Mouse (Mus musculus) heart, adult 18-20 months (tissue): ENCODE results near the gene Dido1. TPM values are rescaled to one million over a fixed set of nuclear protein-coding genes. Genes with fewer than 3 reads are reported as not detected.

ENCODE experiments used
- DNase-seq, 2 experiments: peaks; one replicate each; pipeline ENCODE4 v3.0.0; 2021 to 2022; ENCODE audit warnings: mixed read lengths in 1 of 2
- total RNA-seq, 2 experiments: library from RNA; stranded (reverse); gene quantifications; 2 replicates each; pipeline ENCODE4 v1.2.3; 2021

Gene Dido1
- total RNA-seq, 2 experiments from 2014 or later, result 25.8 to 29.9 TPM

DNA sequence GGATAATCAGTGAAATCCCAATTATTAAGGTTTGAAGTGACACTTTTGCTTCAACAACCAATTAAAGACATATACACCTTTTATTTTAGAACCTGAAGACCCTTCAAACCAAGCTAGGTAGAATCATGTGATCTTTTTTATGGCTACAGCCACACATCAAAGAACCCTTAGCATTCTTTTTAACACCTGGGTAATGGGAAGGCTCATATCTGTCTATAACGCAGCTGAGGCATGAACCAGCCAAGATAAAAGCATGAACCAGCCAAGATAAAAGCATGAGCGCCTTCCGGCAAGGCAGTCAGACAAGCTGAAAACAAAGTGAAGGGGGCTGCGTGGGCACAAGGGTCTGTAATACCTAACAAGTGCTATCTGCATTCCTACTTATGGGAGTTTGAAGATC is 25.8 kb downstream of the Dido1 start:
- no peak for DNase-seq

GRCm38 (mm10) chr2:180683524-180683923 is 26.3 kb downstream of the Dido1 start:
- DNase-seq, result no peak

DNA sequence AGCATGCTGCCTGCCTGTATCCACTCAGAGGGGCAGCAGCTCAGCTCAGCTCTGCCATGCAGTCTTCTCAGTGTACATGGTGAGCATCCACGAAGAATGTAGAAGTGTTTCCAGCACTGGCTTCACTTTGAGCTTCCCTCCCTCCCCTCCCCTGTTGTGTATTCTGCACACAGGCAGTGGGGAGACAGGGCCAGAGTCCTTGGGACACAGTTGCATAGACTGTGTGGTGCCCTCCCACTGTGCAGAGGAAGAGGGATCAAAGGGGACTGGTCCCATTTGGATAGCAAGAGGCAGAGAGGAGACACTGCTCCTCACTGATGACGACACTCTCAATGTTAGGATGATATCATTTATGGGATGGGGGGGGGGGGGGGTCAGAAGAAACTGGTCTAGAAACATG is 28.6 kb downstream of the Dido1 start:
- no peak for DNase-seq

GRCm38 (mm10) chr2:180678609-180679140 is 31.1 kb downstream of the Dido1 start:
- peak; percentile 69 to 89 for DNase-seq

DNA sequence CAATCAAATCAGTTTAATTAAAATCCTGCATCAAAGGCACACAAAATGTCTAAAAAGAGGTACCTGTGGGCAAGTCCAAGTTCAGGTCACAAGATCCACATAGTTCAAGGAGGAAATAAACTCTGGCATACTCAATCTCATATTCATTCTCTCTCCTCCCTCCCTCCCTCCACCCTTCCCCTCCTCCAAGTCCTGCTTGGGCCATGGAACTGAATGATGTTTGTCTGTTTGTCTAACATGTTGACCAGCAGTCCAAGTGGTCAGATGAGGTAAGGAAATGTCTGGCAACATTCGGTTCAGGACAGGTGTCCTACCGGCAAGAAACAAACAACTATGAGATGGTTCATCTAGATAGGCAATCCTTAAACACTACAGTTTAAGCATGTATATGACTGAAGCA is 33.1 kb downstream of the Dido1 start:
- DNase-seq, result no peak

DNA sequence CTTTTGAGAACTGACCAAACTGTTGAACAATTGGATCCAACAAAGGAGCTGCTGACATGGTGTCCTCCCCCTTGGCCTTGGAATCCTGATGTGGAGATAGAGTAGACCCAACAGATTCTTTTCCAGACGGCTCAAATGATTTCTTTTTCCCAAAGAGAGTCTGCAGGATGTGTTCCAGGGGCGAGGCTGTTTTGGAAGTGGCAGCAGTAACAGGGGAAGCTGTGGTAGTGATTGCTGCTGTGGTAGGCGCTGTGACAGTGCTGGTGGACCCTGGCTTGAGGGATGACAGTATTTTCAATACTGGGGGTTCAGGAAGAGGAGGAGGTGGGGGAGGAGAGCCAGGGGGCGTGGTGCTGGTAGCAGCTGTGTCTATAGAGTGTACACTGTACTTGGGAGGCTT is 47.8 kb downstream of the Dido1 start:
- no peak for DNase-seq

- no peak for DNase-seq
Measured at GRCm38 (mm10) chr2:180660521-180660920, 49.3 kb downstream of the Dido1 start.

GRCm38 (mm10) chr2:180659353-180660150 is 50.2 kb downstream of the Dido1 start:
- no peak for DNase-seq

GRCm38 (mm10) chr2:180658381-180658780 is 51.4 kb downstream of the Dido1 start:
- no peak for DNase-seq

DNA sequence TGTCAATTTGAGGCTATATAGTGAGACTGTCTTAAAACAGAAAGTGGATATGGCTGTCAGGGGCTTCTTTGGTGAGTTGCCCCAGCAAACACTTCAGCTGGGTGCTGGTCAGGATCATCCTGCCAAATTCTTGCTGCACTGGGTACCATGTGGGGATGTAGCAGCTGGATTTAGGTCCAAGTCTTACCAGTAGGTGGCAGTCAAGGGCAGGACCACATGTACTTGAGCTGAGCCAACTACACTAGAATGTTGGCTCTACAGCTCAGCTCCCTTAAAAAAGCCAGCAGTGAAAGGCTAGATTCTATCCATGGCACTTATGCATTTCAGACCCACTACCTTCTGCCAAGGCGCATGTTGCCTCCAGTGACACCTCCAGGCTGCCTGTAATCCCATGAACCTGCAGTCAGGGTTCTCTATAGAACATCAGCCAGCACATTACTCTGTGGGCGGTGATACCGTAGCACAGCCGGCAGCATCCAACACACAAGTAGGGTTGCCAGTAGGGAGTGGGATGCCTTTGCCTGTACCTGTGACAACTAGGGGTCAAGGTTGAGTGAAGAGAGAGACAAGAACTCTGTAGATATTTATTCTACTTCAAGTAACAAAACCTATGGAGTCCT is 52.3 kb downstream of the Dido1 start:
- peak; percentile 69 to 82 for DNase-seq

DNA sequence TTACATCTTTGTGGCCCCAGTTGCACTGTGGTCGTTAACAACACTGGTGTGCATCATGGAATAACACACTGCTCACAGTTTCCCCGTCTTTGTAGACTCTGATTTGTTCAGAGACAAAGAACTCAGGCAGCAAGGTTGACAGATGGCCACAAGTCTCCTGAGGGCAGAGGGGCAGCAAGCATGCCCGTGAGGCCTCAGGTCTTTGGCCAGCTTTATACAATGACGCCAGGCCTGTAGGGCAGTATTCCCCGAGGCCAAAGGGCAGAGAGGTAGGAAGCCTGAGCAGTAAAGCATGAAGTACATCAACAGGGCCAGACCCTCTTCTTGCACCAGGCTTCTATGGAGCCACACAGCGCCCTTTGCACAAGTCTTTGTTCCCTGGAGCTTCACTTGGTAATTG is 54.6 kb downstream of the Dido1 start:
- no peak for DNase-seq

- no peak for DNase-seq
Measured at GRCm38 (mm10) chr2:180654666-180655065, 55.1 kb downstream of the Dido1 start.

GRCm38 (mm10) chr2:180646841-180647240 is 63.0 kb downstream of the Dido1 start:
- DNase-seq, result no peak

- no peak for DNase-seq
Measured at GRCm38 (mm10) chr2:180643626-180644025, 66.2 kb downstream of the Dido1 start.

GRCm38 (mm10) chr2:180642555-180643260 is 67.1 kb downstream of the Dido1 start, which contains the start of gene Tcfl5:
Gene Tcfl5 (minus strand): TSS chr2:180642708.
- DNase-seq, result no peak

GRCm38 (mm10) chr2:180641576-180642554 is 67.9 kb downstream of the Dido1 start:
- no peak for DNase-seq

DNA sequence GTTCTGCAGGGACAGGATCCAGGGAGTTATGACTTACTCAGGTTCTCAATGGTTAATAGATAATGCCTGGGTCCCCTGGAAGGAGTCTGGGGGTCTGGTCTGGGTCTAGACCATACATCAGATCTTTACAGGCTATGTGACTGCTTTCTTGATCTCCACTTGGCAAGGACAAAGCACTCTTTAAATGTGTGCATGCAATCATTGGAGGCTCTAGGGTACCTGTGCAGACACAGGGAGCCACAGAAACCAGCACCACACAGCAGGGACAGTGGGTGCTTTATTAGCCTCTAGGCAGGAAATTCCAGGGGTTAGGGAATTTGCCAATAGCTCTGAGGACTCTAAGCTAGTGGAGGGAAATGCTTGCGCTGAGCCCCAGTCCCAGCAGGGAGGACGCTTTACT is 97.9 kb downstream of the Dido1 start:
- DNase-seq, result no peak

GRCm38 (mm10) chr2:180610283-180610682 is 99.5 kb downstream of the Dido1 start:
- DNase-seq, result no peak
